Mouse (Mus musculus): Measurements from ENCODE around the gene Padi2. TPM values are rescaled to one million over a fixed set of nuclear protein-coding genes. Genes with fewer than 3 reads are reported as not detected.
A peak's percentile ranks its signal among the peaks of the same experiment; 100 is the strongest.

The Padi2 gene
- total and polyA plus RNA-seq, 2 experiments from 2014 or later = 3.0 to 5.3 TPM

DNA sequence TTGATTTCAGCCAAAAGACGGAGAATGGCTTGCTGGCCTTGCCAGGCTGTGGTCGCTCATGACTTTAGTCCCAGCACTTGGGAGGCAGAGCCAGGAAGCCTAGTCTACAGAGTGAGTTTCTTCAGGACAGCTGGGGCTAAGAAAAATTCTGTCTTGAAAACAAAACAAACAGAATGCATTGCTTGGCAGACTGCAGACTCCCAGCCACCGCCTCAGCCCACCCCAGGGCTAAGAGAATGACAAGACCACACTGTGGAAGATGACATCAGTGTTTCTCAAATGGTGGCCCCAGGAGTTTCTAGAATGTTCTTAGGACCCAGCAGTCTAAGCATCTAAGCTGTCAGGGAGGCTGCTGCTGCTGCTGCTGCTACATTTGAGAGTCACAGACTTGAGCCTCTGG is 9.1 kb downstream of the Padi2 start:
- Histone ChIP-seq H3K4me1 (ENCODE audit: insufficient read depth, low read length) (no peaks in the 10 kb centered on the region), H3K9me3 (ENCODE audit: low read length) (no peaks in the 10 kb centered on the region), H3K9ac (replicated peaks; ENCODE audit: low read length) (no peak overlapping the region), H3K4me2 (ENCODE audit: low read depth, low read length) (no peak overlapping the region), H3K4me3 (ENCODE audit: low read length) (no peak overlapping the region), H3K27ac (peak overlapping the region; percentile 48; the same call in 1 of the 2 replicates), H3K27me3 (ENCODE audit: insufficient read depth, low read length) (no peaks in the 10 kb centered on the region), H3K36me3 (ENCODE audit: insufficient read depth, low read length) (no peaks in the 10 kb centered on the region)
- DNase-seq (ENCODE audit: low spot score) (no peak), ATAC-seq (0 out of 2 replicates have a peak, but pooled peaks have one; percentile 16)
- no peak for TF ChIP-seq CTCF (IDR thresholded peaks at IDR 0.05; ENCODE audit: low read depth)
- WGBS = 56% methylated on average over 3 of the region's 3 CpGs

GRCm38 (mm10) chr4:140916296-140916695 is 10.2 kb downstream of the Padi2 start:
- Histone ChIP-seq H3K36me3 (ENCODE audit: insufficient read depth, low read length) (no peaks in the 10 kb centered on the region), H3K9me3 (ENCODE audit: low read length) (no peaks in the 10 kb centered on the region), H3K4me1 (ENCODE audit: insufficient read depth, low read length) (no peaks in the 10 kb centered on the region), H3K27me3 (ENCODE audit: insufficient read depth, low read length) (no peaks in the 10 kb centered on the region), H3K27ac (no peak overlapping the region), H3K9ac (replicated peaks; ENCODE audit: low read length) (no peak overlapping the region), H3K4me3 (ENCODE audit: low read length) (no peak overlapping the region), H3K4me2 (ENCODE audit: low read depth, low read length) (no peak overlapping the region)
- ATAC-seq (no peak), DNase-seq (ENCODE audit: low spot score) (no peak)
- TF ChIP-seq CTCF (IDR thresholded peaks at IDR 0.05; ENCODE audit: low read depth) = no peak
- WGBS = 96% methylated on average over 5 of the region's 5 CpGs

DNA sequence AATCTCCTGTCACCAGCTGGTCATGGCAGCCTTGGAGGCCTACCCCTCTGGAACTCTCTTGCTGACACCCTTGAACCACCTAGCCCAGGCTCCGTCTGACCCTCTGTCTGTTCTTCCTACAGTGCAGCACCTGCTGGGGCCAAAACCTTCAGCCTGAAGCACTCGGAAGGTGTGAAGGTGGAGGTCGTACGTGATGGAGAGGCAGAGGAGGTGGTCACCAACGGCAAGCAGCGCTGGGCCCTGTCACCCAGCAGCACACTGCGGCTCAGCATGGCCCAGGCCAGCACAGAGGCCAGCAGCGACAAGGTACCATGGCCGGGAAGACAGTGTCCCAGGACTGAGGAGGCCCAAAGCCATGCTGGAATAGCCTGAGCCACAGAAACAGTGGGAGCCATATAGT is 11.3 kb downstream of the Padi2 start:
- DNase-seq (ENCODE audit: low spot score) (no peak), ATAC-seq (no peak)
- Histone ChIP-seq H3K9me3 (ENCODE audit: low read length) (no peaks in the 10 kb centered on the region), H3K36me3 (ENCODE audit: insufficient read depth, low read length) (no peaks in the 10 kb centered on the region), H3K4me1 (ENCODE audit: insufficient read depth, low read length) (no peaks in the 10 kb centered on the region), H3K4me2 (ENCODE audit: low read depth, low read length) (no peak overlapping the region), H3K9ac (replicated peaks; ENCODE audit: low read length) (no peak overlapping the region), H3K4me3 (ENCODE audit: low read length) (no peak overlapping the region), H3K27ac (no peak overlapping the region), H3K27me3 (ENCODE audit: insufficient read depth, low read length) (no peaks in the 10 kb centered on the region)
- WGBS = 89% methylated on average over 9 of the region's 9 CpGs
- no peak for TF ChIP-seq CTCF (IDR thresholded peaks at IDR 0.05; ENCODE audit: low read depth)

GRCm38 (mm10) chr4:140919974-140920836 is 14.1 kb downstream of the Padi2 start:
- Histone ChIP-seq H3K9ac (replicated peaks; ENCODE audit: low read length) (no peak overlapping the region), H3K27me3 (ENCODE audit: insufficient read depth, low read length) (no peaks in the 10 kb centered on the region), H3K27ac (no peak overlapping the region), H3K4me2 (ENCODE audit: low read depth, low read length) (no peak overlapping the region), H3K36me3 (ENCODE audit: insufficient read depth, low read length) (no peaks in the 10 kb centered on the region), H3K9me3 (ENCODE audit: low read length) (no peaks in the 10 kb centered on the region), H3K4me3 (ENCODE audit: low read length) (no peak overlapping the region), H3K4me1 (ENCODE audit: insufficient read depth, low read length) (no peaks in the 10 kb centered on the region)
- no peak for DNase-seq (ENCODE audit: low spot score)
- TF ChIP-seq CTCF (IDR thresholded peaks at IDR 0.05; ENCODE audit: low read depth) = no peak
- 72% methylated on average over 11 of the region's 11 CpGs for WGBS
- no peak for ATAC-seq

GRCm38 (mm10) chr4:140922508-140922907 is 16.4 kb downstream of the Padi2 start:
- Histone ChIP-seq H3K36me3 (ENCODE audit: insufficient read depth, low read length) (no peaks in the 10 kb centered on the region), H3K9me3 (ENCODE audit: low read length) (no peaks in the 10 kb centered on the region), H3K4me1 (ENCODE audit: insufficient read depth, low read length) (no peaks in the 10 kb centered on the region), H3K9ac (replicated peaks; ENCODE audit: low read length) (no peak overlapping the region), H3K27ac (no peak overlapping the region), H3K4me3 (ENCODE audit: low read length) (no peak overlapping the region), H3K4me2 (ENCODE audit: low read depth, low read length) (no peak overlapping the region), H3K27me3 (ENCODE audit: insufficient read depth, low read length) (no peaks in the 10 kb centered on the region)
- DNase-seq (ENCODE audit: low spot score) = no peak
- WGBS = 83% methylated on average over 5 of the region's 5 CpGs
- no peak for TF ChIP-seq CTCF (IDR thresholded peaks at IDR 0.05; ENCODE audit: low read depth)
- ATAC-seq = no peak

DNA sequence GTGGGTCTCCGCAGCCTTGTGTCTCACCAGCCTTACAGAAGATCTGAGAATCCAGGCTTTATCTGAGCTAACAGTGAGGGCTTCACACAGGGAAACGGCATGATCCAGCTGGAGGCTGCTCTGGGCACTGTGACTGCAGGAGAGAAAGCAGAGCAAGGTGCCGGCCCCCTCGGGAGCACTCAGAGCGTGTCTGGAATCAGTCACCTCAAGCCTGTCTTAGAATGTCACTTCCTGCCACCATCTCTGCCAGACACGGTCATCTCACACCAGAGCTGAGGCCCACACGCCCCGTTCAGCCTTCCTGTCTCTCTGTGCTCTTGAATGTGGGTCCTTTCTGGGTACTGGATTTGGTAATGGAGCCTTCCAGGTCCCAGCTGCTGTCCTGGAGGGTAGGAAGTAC is 19.5 kb downstream of the Padi2 start:
- ATAC-seq = no peak

DNA sequence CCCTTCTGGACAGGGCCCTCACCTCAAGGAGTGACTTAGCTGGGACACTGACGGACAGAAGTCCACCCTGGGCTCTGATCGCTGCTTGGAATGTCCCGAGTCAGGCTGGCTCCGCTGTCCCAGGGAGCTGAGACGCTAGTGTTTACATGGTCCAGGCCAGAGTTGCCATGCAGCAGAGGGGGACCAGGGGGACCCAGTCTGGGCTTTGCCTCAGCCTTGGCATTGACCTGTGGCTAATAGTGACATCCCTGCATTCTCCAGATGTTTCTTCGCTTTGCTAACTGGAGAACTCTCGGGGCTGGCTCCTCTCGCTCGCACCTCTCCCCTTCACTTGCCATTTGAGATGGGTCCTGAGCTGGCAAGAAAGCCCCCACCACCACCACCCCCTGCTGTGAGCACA is 22.2 kb downstream of the Padi2 start:
- H3K9ac ChIP-seq (replicated peaks; ENCODE audit: low read length) = no peak overlapping the region
- 77% methylated on average over 9 of the region's 9 CpGs for WGBS
- no peak overlapping the region for H3K4me3 ChIP-seq (ENCODE audit: low read length)
- no peak for TF ChIP-seq CTCF (IDR thresholded peaks at IDR 0.05; ENCODE audit: low read depth)
- H3K4me2 ChIP-seq (ENCODE audit: low read depth, low read length) = no peak overlapping the region
- H3K36me3 ChIP-seq (ENCODE audit: insufficient read depth, low read length) = no peaks in the 10 kb centered on the region
- H3K27me3 ChIP-seq (ENCODE audit: insufficient read depth, low read length) = no peaks in the 10 kb centered on the region
- no peak overlapping the region for H3K27ac ChIP-seq
- DNase-seq (ENCODE audit: low spot score) (no peak), ATAC-seq (no peak)
- peaks cover 4% of the 10 kb centered on the region for H3K4me1 ChIP-seq (ENCODE audit: insufficient read depth, low read length)
- H3K9me3 ChIP-seq (ENCODE audit: low read length) = no peaks in the 10 kb centered on the region

More for the DNA sequence above, 19.5 kb downstream of the Padi2 start:
- no peak overlapping the region for H3K9ac ChIP-seq (replicated peaks; ENCODE audit: low read length)
- H3K27ac ChIP-seq = no peak overlapping the region
- no peak for TF ChIP-seq CTCF (IDR thresholded peaks at IDR 0.05; ENCODE audit: low read depth)
- WGBS = 84% methylated on average over 8 of the region's 8 CpGs
- H3K36me3 ChIP-seq (ENCODE audit: insufficient read depth, low read length) = no peaks in the 10 kb centered on the region
- no peaks in the 10 kb centered on the region for H3K27me3 ChIP-seq (ENCODE audit: insufficient read depth, low read length)
- DNase-seq (ENCODE audit: low spot score) = no peak
- H3K4me3 ChIP-seq (ENCODE audit: low read length) = no peak overlapping the region
- H3K4me2 ChIP-seq (ENCODE audit: low read depth, low read length) = no peak overlapping the region
- no peaks in the 10 kb centered on the region for H3K9me3 ChIP-seq (ENCODE audit: low read length)
- peaks cover 4% of the 10 kb centered on the region for H3K4me1 ChIP-seq (ENCODE audit: insufficient read depth, low read length)

Data from hindbrain, postnatal 0 days (tissue).